Mouse (Mus musculus) cerebellum, postnatal 14 days (tissue): ENCODE measurements around the gene Lipt2.
A peak's percentile ranks its signal among the peaks of the same experiment; 100 is the strongest.

Experiments used
- DNase-seq, 2 experiments: peaks; one replicate each; pipeline ENCODE4 v3.0.0; 2021; ENCODE audit warnings: mixed read lengths in 2 of 2

Lipt2 gene

DNA sequence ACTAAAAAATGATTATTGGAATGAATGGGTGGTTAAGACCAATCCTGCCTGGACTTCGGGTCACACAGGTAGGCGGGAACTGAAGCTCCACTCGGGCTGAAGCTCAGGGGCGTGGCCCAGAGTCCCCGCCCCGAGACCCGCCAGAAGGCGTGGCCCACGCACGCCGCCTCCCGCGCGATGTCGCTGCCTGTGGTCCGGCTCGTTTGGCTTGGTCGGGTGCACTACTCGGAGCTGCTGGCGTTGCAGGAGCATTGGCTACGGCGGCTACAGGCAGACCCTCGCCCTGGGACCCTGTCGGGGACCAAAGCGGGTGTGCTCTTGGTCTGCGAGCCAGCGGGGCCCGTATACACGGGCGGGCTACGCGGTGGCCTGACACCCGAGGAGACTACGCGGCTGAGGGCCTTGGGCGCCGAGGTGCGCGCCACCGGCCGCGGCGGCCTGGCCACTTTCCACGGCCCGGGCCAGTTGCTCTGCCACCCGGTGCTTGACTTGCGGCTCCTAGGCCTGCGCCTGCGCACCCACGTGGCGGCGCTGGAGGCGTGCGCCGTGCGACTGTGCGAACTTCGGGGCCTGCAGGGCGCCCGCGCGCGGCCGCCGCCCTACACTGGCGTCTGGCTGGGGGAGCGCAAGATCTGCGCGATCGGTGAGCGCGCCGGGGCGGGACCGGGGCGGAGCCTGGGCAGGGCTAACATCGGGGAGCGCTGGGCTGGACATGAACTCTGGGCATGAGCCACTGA lies at the start of gene Lipt2:
Lipt2 (plus strand) TSS at position 173 of the 737 bp plus-strand sequence.
- DNase-seq: peak; percentile 88 to 93

GRCm38 (mm10) chr7:100111506-100111905 lies 47.6 kb upstream of the Lipt2 start:
- DNase-seq: no peak

DNA sequence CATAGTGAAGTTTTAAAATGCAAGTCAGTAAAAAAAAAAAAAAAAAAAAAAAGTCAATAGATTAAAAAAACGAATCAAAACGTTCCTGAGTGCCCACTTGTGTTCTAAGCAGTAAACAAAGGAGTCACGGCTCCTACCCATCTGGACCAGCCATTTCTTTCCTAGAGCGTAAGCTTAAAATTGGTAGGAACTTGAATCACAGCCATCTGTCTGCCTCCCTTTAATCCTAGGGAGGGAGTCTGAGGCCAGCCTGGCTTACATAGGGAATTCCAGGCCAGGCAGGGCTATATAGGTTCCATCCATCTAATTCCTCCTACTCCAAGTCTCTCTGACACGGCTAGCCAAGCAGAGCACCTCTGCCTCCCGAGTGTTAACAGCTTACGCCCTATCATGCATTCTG lies 45.3 kb upstream of the Lipt2 start:
- DNase-seq: no peak

DNA sequence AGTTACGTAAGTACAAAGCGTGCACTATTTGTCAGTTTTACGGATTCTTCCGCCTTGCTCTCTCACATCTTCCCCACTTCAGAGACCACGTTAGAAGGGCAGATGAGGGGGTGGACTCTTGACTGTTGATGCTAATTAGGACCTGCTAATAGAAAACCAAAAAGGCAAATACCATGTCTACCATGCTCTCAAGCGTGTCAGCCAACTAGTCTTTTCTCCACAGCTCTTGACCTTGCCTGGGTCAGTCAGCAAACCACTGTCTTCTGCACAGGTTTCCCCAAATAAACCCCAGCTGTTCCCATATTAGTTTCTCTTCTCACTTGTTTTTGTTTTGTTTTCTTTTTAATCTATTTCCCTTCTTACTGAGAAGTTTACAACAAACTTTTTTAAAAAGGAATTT lies 44.8 kb upstream of the Lipt2 start:
- DNase-seq: no peak

- peak in 1 of 2 experiments; percentile 70 for DNase-seq
These were observed 38.3 kb upstream of the Lipt2 start for GRCm38 (mm10) chr7:100120791-100121261.

- peak; percentile 99 for DNase-seq
These were observed 37.7 kb upstream of the Lipt2 start, which contains the start of gene Pold3 for GRCm38 (mm10) chr7:100121376-100121789. Gene Pold3 (minus strand): TSS chr7:100121565.

DNA sequence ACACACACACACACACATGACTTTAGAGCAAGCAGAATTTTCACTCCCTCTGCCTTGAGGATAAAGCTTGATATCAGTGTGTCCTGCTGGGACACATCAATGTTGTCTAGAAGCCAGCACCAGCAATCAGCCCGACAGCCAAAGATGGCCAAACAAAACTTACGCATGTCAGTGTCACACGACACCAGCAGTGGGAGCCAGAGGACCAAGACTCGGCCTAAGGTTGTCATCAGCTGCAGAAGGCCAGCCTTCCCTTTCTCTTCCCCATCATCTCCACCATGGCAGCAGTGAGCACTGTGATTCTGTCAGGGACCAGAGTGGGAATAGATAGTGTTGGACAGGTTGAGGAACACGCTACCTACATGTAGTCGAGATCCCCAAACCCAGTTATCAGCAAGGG lies 35.6 kb upstream of the Lipt2 start:
- DNase-seq: peak; percentile 46 to 68

DNA sequence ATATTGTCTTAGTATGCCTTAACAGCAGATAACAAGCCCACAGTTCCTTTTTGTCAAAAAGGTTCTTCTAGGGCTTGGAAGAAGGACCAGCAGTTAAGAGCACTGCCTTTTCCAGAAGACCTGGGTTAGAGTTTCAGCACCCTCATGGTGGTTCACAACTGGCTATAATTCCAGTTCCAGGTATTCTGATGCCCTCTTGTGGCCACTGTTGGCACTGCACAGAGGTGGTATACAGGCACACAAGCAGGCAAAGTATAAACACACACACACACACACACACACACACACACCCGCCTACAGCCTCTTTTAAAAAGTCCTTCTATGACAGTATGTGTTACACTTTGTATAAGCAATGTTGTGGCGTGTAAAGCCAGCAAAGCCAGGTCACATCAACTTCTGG lies 34.9 kb upstream of the Lipt2 start:
- peak; percentile 40 to 67 for DNase-seq

DNA sequence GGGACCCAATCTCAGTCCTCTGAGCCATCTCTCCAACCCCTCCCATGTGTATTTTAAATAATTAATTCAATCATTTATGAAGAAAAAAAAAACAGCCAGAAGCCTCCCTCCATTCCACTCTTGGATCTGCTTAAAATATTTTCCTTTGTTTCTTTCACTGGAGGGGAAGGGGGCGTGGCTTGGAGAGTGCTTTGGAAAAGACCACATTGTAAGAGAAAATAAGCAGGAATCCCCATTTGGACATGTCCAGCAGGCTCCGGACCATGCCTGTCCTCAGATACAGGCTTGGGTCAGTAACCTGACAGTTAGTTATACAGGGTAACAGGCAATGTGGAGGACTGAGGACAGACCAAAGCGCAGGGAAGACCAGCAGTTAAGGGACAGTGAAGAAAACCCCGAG lies 33.9 kb upstream of the Lipt2 start:
- no peak for DNase-seq

DNA sequence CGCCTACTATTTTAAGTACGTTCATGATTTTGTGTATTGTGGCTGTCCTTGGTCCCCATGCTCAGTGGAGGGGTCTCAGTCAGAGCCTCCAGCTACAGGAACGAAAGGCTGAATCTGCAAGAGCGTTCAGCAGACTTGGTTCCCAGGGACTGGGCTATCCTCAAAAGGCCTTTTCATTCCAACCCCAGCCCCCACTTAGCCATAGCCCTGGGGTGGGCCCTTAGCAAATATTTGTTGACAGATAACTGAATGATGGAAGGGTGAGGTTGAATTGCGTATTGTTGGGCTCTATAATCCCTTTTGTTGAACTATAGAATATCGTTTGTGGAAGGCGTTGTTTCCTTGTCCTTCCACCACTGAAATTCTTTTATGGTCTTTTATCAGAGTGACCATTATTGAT lies 32.6 kb upstream of the Lipt2 start:
- DNase-seq: no peak

- no peak for DNase-seq
These were observed 30.6 kb upstream of the Lipt2 start for GRCm38 (mm10) chr7:100128262-100129041.

GRCm38 (mm10) chr7:100130592-100130991 lies 28.5 kb upstream of the Lipt2 start:
- no peak for DNase-seq

- DNase-seq: no peak
These were observed 26.7 kb upstream of the Lipt2 start for GRCm38 (mm10) chr7:100132379-100132778.

DNA sequence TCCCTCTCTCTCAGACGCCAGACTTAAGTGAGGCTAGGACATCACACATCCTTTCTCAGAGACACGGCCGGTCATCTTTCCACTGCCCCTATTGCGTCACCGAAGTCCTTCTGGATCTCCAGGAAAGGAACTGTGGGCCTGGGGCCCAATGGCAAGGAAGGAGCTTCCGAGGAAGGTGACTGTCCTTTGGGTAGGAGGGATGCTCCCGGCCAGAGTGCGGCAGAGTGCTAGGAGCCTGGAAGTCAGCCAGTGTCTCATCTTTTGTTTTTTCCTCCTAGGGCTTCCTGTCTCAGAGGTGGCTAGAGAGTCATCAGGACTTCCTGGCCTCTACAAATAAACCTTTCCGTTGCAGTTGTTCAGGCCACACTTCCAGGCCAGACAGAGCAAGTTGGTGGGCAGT lies 22.0 kb upstream of the Lipt2 start:
- no peak for DNase-seq

GRCm38 (mm10) chr7:100138075-100138474 lies 21.0 kb upstream of the Lipt2 start:
- DNase-seq: no peak

GRCm38 (mm10) chr7:100140591-100140990 lies 18.5 kb upstream of the Lipt2 start:
- no peak for DNase-seq

DNA sequence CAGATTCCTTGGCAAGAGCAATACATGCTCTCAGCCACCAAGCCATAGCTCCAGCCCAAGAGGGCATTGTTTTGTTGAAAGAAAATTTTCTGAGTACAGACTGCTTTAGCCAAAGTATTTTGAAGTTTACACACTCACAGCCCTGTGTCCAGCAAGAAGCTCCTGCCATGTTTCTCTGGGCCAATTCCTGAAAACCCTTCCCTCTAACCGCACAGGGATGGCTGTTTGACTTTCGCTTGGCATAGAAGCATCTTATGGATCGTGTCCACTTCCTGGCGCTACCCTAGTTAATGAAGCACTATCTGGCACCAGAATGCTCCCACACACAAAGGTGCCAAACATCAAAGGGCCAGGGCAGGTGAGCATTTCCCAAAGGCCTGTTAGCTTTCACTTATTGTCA lies 10.5 kb upstream of the Lipt2 start:
- DNase-seq: peak; percentile 15 to 56

- no peak for DNase-seq
These were observed 9.0 kb upstream of the Lipt2 start for GRCm38 (mm10) chr7:100150086-100150485.

GRCm38 (mm10) chr7:100150626-100151025 lies 8.5 kb upstream of the Lipt2 start:
- no peak for DNase-seq

DNA sequence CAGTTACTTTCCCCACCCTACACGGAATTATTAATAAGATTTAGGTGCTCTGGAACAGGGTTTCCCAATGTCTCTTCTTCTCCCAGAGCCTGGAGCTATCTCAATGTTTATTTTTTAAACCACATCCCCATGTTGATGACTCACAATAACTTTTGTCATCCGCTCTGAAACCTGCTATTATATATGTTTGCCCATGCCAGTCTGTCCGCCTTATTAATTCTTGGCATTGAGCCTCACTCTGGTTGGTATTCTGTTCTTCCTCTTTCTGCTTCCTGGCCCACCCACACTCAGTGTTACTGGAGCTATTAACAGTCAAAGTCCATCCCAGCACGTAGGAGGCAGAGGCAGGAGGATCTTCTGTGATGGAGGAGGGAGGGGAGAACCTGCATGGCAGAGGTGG lies 1.4 kb upstream of the Lipt2 start:
- DNase-seq: no peak

DNA sequence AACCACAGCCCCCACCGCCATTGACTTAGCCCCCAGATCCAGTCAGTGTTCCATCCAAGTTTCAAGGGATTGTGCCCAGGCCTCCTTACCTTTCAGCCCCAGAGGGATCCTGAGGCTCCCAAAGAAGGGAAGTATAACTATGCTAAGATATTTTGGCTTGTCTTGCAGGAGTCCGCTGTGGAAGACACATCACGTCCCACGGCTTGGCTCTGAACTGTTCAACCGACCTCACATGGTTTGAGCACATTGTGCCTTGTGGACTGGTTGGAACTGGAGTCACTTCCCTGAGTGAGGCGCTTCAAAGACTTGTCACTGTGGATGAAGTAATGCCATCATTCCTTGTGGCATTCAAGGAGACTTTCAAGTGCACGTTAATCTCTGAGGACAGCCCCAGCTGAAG lies 929 bp downstream of the Lipt2 start:
- peak in 1 of 2 experiments; percentile 9 for DNase-seq

GRCm38 (mm10) chr7:100163506-100163905 lies 4.4 kb downstream of the Lipt2 start:
- no peak for DNase-seq

DNA sequence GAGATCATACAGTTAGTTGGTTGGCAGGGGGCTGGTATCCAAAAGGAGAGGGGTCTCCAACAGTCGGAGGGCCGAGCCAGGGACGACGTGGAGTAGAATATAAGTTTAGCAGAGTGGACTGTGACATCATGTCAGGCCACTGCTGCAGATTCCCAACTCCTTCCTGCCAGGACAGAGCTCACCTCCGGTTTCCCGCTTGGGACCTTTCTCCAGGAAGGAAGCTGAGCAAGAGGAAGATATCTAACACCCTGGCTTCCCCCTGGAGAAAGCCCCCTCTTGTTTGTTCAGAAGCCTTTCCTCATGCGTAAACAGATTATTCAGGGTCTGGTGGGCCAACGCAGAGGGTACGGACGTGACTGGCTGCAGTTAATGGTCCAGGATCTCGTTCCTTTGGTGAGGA lies 9.6 kb downstream of the Lipt2 start:
- DNase-seq: no peak

DNA sequence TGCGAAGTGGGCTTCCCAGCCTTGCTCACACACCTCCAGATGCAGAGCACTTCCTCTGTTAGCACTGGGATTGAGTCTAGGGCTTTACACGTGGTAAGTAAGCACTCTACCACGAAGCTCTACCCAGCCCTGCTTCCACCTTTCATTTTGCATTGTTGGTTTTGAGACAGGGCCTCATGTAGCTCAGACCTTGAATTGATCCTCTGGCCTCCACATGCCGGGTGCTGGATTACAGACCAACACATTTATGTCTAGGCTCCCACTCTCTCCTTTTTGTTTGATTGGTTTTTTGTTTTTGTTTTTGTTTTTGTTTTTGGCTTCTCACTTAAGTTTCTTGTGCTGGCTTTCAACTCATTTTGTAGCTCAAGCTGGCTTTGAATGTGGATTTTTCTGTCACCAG lies 11.7 kb downstream of the Lipt2 start:
- no peak for DNase-seq
